ENCODE assay signal across 10 mouse cellular contexts in genomic region chr2:155673546-155673945, GRCm38 (mm10). TPM values are rescaled to one million over a fixed set of nuclear protein-coding genes. Genes with fewer than 3 reads are reported as not detected.
DNase-seq lines count a peak whose midpoint lies in the region; ATAC-seq and TF ChIP-seq lines count a peak whose summit lies in the region.
"Had no signal": no experiment of that assay in that cellular context is flagged by ENCODE, and none has a peak within 500 bp of the region (broad histone marks: within the 10 kb centered on the region; RNA-seq: fewer than 3 reads in every experiment).

No protein-coding gene starts in this region.

- H3K27ac ChIP-seq in hindbrain, embryonic 14.5 days: no peak overlapping the region
- no peak overlapping the region for H3K27ac ChIP-seq in hindbrain, embryonic 13.5 days
- no peak overlapping the region for H3K27ac ChIP-seq in embryonic fibroblast, embryonic 13.5 days (ENCODE audit: insufficient read depth, low read length)
- H3K27ac ChIP-seq: embryonic facial prominence, embryonic 13.5 days had no signal

- WGBS in hindbrain, embryonic 14.5 days: 24% methylated on average over 2 of the region's 2 CpGs
- WGBS in hindbrain, embryonic 13.5 days: 28% methylated on average over 2 of the region's 2 CpGs

- TF ChIP-seq CTCF in embryonic fibroblast, embryonic 13.5 days (IDR thresholded peaks at IDR 0.05; ENCODE audit: borderline replicate concordance, insufficient read depth, low read length): peak; percentile 43; the same call in 1 of the 2 replicates

- H3K4me3 ChIP-seq in hindbrain, embryonic 14.5 days (replicated peaks; ENCODE audit: low read length): no peak overlapping the region
- H3K4me3 ChIP-seq in hindbrain, embryonic 13.5 days: no peak overlapping the region
- H3K4me3 ChIP-seq in embryonic fibroblast, embryonic 13.5 days (ENCODE audit: insufficient read depth, low read length): no peak overlapping the region
- H3K4me3 ChIP-seq: embryonic facial prominence, embryonic 13.5 days; megakaryocyte, embryonic 14.5 days had no signal

- no peak for TF ChIP-seq POLR2A in embryonic fibroblast, embryonic 13.5 days (IDR thresholded peaks at IDR 0.05; ENCODE audit: low read depth, low read length)

- H3K4me1 ChIP-seq in hindbrain, embryonic 14.5 days (replicated peaks; ENCODE audit: control insufficient read depth, insufficient read depth, low read length): no peaks in the 10 kb centered on the region; the same call in 1 of the 2 replicates
- no peaks in the 10 kb centered on the region for H3K4me1 ChIP-seq in hindbrain, embryonic 13.5 days (replicated peaks)
- no peaks in the 10 kb centered on the region; the same call in 1 of the 2 replicates for H3K4me1 ChIP-seq in embryonic fibroblast, embryonic 13.5 days (ENCODE audit: control insufficient read depth, insufficient read depth, low read length)

- no peak overlapping the region for H3K9ac ChIP-seq in hindbrain, embryonic 14.5 days
- H3K9ac ChIP-seq in hindbrain, embryonic 13.5 days: no peak overlapping the region
- H3K9ac ChIP-seq: embryonic facial prominence, embryonic 13.5 days had no signal

- H3K4me2 ChIP-seq in hindbrain, embryonic 14.5 days (replicated peaks): no peak overlapping the region
- no peak overlapping the region for H3K4me2 ChIP-seq in hindbrain, embryonic 13.5 days
- H3K4me2 ChIP-seq: embryonic facial prominence, embryonic 13.5 days had no signal

- peak; percentile 48 for DNase-seq in hindbrain, embryonic 14.5 days (ENCODE audit: low spot score)
- peak; percentile 81 for DNase-seq in adrenal gland, postnatal 10 days
- peak; percentile 72 to 79 for DNase-seq in kidney, postnatal 25 days
- peak; percentile 91 for DNase-seq in naive thymus-derived CD4-positive, alpha-beta T cell, adult 2 months (ENCODE audit: low read depth)
- DNase-seq in thymus, postnatal 0 days (ENCODE audit: low spot score): peak; percentile 84

- no peaks in the 10 kb centered on the region for H3K27me3 ChIP-seq in hindbrain, embryonic 14.5 days (ENCODE audit: control insufficient read depth, insufficient read depth, low read length)
- no peaks in the 10 kb centered on the region for H3K27me3 ChIP-seq in hindbrain, embryonic 13.5 days
- H3K27me3 ChIP-seq: embryonic facial prominence, embryonic 13.5 days; megakaryocyte, embryonic 14.5 days had no signal

- no peaks in the 10 kb centered on the region for H3K9me3 ChIP-seq in hindbrain, embryonic 14.5 days (ENCODE audit: control insufficient read depth, low read length)
- no peaks in the 10 kb centered on the region for H3K9me3 ChIP-seq in hindbrain, embryonic 13.5 days
- H3K9me3 ChIP-seq: embryonic facial prominence, embryonic 13.5 days; megakaryocyte, embryonic 14.5 days had no signal

- peaks cover 37% of the 10 kb centered on the region for H3K36me3 ChIP-seq in hindbrain, embryonic 14.5 days (replicated peaks; ENCODE audit: control insufficient read depth, insufficient read depth)
- H3K36me3 ChIP-seq in hindbrain, embryonic 13.5 days: peaks cover 27% of the 10 kb centered on the region

- no peak for ATAC-seq in hindbrain, embryonic 14.5 days (ENCODE audit: low FRiP score)
- no peak for ATAC-seq in hindbrain, embryonic 13.5 days (ENCODE audit: low FRiP score)
- peak; percentile 79 for ATAC-seq in CD4-positive, CD25-positive, alpha-beta regulatory T cell, adult 4 months

RNA-seq across cellular contexts. Expression of gene Trpc4ap, which starts 18.6 kb away (rescaled TPM):
- polyA plus RNA-seq in hindbrain, embryonic 14.5 days (2014; fragmentation: Nextera tagmentation; extraction: Ambion mirVana): 163 and 176 TPM in 2 replicates
- polyA plus RNA-seq in hindbrain, embryonic 13.5 days (2015; fragmentation: Nextera tagmentation; extraction: Ambion mirVana): 166 and 170 TPM in 2 replicates
- polyA plus RNA-seq in CD4-positive, CD25-positive, alpha-beta regulatory T cell, adult 4 months (2017; shearing (Covaris generic)): 10 to 100 TPM; 35.3 to 44.4 TPM
- total RNA-seq in adrenal gland, postnatal 10 days (2021): 100 to 1,000 TPM; 103 to 118 TPM
- polyA plus RNA-seq in embryonic fibroblast, embryonic 13.5 days (2011; ENCODE audit: insufficient read length, low read depth, missing spikeins): 105 and 109 TPM in 2 replicates
- polyA plus RNA-seq in thymus, postnatal 0 days (2015; fragmentation: Nextera tagmentation; extraction: Ambion mirVana): 191 and 217 TPM in 2 replicates

RNA-seq across cellular contexts. Expression of gene Edem2, which starts 55.7 kb away (rescaled TPM):
- 34.2 and 38.6 TPM in 2 replicates for polyA plus RNA-seq in hindbrain, embryonic 14.5 days (2014; fragmentation: Nextera tagmentation; extraction: Ambion mirVana)
- polyA plus RNA-seq in hindbrain, embryonic 13.5 days (2015; fragmentation: Nextera tagmentation; extraction: Ambion mirVana): 45.3 and 46.4 TPM in 2 replicates
- polyA plus RNA-seq in CD4-positive, CD25-positive, alpha-beta regulatory T cell, adult 4 months (2017; shearing (Covaris generic)): 10 to 100 TPM; 44.7 to 59.3 TPM
- 10 to 100 TPM; 32.0 to 39.6 TPM for total RNA-seq in adrenal gland, postnatal 10 days (2021)
- 13.8 and 16.4 TPM in 2 replicates for polyA plus RNA-seq in embryonic fibroblast, embryonic 13.5 days (2011; ENCODE audit: insufficient read length, low read depth, missing spikeins)
- polyA plus RNA-seq in thymus, postnatal 0 days (2015; fragmentation: Nextera tagmentation; extraction: Ambion mirVana): 49.2 and 50.8 TPM in 2 replicates
